Mouse (Mus musculus) liver, postnatal 0 days (tissue): ENCODE data around the gene Rph3al.

Experiments used
- CTCF ChIP-seq: sonication (generic); IDR thresholded peaks from 2 replicates; pipeline ENCODE4 v1.5.1; 2016; ENCODE audit warnings: antibody characterized with exemption, low read depth
- EP300 ChIP-seq: IDR thresholded peaks from 2 replicates; pipeline ENCODE4 v1.6.1; 2016; ENCODE audit warnings: antibody characterized with exemption, low read depth, mild to moderate bottlenecking

- TF ChIP-seq CTCF (no peak), EP300 (no peak)
Measured at GRCm38 (mm10) chr11:75887349-75887748, 50.9 kb downstream of the Rph3al start.
